Mouse (Mus musculus) testis, postnatal 14 days (tissue): Measurements from ENCODE around the gene Tlr4.

ENCODE experiments used
- DNase-seq: peaks from one replicate; pipeline ENCODE4 v3.0.0; 2021; ENCODE audit warnings: low spot score

The Tlr4 gene

DNA sequence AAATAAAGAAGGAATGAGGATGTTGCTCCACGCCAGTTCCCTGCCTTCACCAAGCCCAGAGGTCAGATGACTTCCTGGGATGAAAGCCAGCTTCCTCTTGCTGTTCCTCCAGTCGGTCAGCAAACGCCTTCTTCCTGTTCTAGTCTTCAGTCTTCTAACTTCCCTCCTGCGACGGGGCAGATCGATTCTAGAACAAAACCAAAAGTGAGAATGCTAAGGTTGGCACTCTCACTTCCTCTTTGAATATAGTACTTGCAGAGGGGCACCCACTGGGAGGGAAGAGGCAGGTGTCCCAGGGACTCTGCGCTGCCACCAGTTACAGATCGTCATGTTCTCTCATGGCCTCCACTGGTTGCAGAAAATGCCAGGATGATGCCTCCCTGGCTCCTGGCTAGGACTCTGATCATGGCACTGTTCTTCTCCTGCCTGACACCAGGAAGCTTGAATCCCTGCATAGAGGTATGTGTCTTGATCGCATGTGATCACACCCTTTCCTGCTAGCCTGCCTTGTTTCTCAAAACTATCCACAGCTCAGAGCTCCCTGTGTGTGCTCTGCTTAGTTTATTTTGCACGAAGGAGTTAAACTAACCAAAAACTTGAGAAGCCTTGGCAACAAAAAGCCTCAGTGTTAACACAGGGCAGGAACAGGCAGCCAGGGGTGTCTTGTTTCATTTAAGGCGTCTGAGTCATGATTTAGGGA, at the start of gene Tlr4:
Tlr4 (plus strand) TSS at position 122 of the 700 bp plus-strand sequence.
- DNase-seq = peak; percentile 36

DNA sequence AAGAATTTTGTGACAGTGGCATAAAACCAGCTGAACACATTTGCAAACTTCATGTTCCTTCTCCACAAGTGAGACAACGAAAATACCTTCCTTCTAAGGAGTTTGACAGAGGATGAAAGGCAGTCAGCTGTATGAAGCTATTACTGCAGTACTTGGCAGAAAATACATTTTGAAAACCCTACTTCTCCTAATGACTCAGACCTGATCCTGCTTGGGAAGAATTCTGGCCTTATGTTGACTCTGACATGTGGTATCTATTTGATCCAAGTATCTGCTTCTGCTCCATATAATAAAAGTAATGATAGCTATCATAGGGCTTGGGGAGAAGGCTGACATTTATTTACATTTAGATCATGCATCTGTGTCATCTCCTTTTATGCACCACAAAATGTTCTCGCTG, 33.1 kb upstream of the Tlr4 start:
- no peak for DNase-seq

DNA sequence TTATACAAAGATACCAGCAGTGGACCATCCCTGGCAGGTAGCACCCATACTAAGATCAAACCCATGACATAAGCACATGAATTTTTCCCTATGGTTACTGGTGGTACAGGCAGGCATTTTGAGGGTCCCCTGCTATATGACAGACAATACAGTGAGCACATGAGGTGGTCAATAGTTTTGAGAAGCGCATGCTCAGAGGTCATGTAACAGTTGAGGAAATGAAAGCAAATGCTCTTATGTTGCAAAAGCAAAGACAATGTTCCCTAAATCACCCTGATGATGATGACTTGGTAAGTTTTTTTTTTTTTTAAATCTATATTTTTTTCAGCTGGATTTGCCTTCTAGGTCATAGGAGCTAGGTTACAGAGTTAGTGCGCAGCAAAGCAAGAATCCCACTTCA, 30.7 kb upstream of the Tlr4 start:
- DNase-seq = no peak

DNA sequence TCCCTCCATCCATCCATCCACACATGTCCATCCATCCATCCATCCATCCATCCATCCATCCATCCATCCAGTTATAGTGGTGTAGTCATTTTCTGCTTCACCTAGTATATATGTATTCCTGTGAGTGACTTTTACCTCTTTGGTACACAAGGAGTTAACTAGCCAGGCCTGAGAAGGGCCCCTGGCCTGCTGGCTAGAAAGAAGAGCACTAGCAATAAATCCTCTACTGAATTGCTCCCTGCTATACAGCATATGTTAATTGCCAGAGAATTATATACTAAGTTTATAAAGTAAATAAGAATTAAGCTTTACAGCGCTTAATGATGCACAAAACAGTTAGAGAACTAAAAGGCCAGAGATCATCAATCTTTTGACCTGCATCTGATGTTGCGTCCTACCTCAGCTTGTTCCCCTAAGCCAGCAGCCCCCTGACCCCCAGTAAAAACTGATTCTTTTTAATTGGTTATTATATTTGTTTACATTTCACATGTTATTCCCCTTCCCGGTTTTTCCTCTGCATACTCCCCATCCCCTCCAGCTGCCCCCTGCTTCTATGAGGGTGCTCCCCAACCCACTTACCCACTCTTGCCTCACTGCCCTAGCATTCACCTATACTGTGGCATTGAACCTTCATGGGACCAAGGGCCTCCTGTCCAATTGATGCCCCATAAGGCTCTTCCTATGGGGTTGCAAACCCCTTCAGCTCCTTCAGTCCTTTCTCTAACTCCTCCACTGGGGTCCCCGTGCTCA, 22.7 kb upstream of the Tlr4 start:
- DNase-seq = no peak

DNA sequence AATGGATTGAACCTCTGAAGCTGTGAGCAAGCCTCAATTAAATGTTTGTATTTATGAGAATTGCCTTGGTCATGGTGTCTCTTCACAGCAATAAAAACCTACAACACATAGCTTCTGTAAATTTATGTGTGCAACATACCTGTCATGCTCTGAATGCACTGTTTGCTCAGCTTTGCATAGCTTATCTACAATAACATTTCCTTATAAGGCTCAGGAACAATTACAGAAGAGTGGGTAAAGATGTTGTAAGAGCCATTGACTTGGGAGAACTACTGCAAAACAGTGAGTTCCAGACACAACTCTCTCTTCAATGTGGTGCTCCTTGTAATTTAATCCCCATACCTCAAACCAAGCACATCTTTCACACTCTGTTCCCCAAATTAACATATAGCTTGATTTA, 21.6 kb upstream of the Tlr4 start:
- DNase-seq = no peak

DNA sequence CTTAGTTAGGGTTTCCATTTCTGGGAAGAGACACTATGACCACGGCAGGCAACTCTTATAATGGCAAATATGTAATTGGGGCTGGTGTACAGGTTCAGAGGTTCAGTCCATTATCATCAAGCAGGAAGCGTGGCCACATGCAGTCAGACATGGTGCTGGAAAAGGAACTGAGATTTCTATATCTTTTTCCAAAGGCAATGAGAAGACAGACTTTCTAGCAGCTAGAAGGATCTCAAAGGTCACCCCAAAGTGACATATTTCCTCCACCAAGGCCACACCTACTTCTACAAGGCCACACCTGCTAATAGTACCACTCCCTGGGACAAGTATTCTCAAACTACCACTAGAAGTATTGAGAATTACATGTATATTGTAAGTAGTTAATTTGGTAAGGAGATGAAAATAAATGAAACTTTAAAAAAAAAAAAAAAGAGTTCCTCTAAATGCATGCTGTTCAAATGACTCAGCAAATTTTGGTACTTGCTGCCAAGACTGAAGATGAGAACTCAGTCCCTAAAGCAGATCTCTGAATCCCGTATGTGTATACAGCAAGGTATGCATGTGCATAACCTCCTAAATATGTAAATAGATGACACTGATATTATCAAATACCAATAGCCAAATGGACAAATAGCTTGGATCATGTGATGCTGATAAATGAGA, 10.9 kb upstream of the Tlr4 start:
- DNase-seq = no peak

DNA sequence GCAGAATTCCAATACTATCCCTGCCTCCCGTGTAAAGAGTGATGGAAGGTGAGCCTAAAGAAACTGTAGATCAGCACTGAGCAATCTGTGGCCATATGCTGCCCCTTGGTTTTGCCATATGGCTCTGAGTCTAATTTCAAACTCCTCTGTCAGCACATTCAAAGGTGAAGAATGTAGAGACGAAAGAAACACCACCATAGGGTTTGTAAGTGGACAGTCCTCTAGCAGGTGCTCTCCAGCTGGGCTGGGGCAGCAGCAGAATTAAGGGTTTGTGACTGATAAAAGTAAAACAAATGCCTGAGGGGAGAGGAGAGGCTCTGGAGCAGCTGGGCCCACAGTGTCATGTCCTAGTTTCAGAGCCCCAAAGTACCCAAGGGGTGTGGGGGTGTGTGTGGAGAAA, 6.2 kb upstream of the Tlr4 start:
- DNase-seq = no peak

DNA sequence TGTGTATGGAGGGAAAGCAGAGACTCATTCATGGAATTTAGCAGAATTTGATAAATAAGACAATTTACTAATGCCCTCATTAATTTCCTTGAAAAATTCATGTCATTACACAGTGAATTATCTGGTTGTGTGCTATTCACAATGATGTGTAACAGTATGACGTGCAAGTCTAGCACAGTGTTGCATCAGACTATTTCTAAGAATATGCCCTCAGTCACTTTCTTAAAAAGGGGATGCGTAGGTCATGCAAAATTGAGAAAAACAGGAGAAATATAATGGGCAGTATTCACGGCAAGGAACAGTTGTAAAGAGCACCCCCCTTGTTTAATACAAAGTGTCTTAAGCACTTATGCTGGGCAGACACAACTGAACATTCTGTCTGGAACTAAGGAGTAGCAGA, 5.6 kb upstream of the Tlr4 start:
- DNase-seq = no peak

DNA sequence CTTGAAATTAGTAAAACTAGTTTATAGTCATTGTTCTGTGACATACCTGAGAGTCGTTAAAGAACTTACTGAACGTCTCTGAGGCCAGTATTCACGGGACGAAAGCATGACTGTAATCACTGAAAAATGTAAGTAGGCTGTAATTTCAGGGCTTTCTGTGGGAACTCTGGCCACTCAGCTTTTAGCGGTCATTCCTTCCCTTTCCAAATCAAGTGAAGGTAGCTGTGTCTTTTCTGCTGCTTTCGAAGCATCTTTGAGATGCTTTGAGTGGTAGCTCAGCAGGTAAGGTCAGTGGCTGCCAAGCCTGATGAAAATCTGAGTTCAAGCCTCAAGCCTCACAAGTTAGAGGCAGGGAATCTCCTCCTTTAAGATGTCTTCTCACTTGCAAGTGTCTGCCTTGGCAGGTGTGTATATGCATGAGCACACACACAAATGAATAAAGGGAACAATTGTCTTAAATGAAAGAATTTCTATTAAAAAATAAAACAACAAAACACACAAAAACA, 832 bp downstream of the Tlr4 start:
- DNase-seq = no peak

DNA sequence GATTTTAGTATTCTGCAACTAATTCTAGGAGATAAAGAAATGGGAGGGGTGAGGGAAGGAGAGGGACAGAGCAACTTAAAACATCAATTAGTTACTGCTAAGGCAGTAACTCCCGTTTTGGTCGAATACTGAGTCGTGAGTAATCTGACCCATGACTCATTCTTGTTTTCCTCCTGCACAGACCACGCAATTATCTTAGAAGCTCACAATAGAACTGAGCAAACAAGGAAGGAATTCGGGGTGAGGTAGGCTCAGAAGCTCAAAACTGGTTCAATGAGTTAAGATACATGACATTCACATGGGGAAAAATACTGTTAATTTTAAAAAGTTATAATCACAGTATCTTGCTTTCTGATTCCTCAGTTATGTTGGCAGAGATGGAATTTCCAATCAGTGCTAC, 1.3 kb downstream of the Tlr4 start:
- DNase-seq = no peak

DNA sequence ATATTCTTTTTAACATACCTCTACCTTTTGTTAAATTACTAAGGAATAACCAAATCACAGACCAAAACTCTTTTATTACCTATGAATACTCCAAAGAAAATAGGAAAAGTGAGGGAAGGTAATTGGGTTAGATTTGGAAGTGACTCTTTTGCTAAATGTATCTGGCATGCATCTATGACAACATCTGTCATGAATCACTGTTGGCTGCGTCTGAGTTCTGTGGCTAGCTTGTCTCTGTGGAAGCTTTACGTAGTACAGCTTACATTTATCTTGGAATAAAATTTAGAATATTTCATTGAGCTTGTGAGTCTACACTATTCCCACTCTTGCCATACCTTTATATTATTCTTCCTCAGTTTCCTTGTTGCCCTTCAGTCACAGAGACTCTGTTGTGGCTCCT, 10.7 kb downstream of the Tlr4 start:
- no peak for DNase-seq

DNA sequence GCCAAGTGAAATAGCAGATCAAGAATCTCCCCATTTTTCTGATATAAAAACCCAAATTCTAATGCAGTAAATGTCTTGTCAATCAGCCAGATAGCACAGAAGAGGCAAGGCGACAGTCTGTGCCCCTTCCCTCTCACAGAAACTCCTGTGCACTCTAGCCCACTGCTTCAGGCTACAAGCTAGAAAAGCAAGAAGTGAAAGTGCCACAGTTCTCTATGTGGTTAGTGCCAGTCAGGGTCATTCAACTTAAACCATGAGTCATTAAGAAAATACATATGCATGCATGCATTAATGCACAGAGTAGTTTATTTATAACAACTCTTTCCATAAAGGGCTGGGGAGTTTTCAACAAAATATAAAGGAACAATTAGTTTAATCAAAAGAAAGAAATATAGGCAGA, 15.9 kb downstream of the Tlr4 start:
- no peak for DNase-seq

DNA sequence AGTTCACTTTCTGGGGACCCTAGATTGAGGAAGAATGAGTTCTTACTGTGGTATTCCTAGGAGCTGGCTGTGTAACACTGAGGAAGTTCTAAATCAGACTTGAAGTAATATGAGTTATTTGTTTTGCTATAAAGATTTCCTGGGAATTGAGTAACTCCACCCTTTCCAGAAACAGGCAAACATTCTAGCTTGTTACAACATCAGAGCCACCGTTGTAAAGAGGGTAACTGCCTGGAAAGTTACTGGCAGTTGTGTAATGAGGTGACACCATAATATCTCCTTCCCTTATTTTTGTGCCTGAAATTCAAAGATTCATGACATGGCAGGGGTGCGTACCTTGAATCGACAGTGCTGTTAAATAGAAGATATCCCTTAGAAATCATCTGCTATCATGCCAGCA, 24.6 kb downstream of the Tlr4 start:
- DNase-seq = no peak

DNA sequence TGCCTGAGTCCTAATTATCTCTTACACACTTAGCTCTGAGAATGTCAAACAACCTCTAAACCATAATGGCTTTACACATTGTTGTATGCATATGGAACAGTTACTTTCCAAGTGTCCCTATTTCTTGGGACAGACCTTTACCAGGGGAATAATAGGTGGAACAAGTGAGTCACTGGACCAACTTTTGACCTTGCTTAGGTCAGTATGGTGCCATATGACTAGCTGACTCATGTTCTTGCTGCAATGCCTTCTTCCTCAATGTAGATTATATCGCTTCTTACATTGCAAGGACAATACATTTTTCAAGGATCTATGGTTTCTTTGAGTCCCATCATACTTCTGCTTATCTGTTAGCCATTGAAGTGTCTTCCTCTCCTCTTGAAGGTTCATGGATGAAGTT, 29.6 kb downstream of the Tlr4 start:
- no peak for DNase-seq

DNA sequence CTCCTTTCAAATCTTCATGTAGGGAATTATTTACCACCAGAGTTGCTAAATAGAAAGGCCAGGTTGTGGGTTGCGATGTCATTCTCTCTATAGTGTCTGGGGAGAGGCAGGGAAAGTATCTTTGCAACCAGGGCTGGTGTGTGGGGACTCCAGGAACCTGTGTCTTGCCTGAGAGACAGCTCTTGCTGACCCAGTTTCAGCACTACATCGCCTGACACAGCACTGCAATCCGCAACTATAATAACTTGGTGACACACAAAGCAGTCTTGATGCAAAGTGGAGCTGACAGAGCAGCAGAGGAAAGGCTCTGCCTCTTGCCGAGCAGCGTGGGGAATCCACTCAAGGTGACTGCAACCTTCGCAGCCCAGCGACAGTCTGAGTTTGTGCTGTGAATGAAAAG, 42.5 kb downstream of the Tlr4 start:
- DNase-seq = no peak

DNA sequence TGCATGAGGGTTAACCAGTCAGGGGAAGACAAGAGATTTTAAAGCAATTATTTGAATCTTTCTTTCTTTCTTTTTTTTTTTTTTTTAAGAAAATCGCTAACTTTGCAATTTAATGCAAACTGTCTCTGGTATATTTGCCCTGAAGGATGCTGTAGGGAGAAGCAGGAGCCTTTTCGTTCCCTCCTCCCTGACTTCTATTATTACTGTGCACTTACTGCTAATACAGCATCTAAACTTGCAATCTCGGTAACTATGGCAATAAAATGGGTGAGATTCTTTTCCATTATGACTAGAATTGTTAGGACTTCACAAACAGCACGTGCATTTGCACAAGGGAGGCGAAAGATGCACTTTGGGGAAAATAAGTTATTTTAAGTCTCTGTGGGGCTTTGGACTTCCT, 44.6 kb downstream of the Tlr4 start:
- no peak for DNase-seq

DNA sequence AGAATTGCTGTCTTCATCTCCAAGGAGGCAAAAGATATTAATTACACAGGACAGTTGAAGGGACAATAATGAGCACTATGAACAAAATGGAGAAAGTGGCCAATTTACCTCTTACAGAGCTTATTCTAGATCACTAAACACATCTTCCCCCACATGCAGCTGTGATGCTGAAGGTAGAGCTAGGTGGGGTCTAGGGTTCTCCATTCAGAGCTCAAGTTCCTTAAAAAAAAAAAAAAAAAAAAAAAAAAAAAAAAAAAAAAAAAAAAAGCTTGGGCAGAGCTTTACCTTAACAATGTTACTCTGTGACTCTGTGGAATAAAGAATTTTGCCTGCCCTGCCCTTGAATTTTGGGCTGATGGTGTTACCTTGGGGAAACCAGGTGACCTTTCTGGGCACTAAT, 46.0 kb downstream of the Tlr4 start:
- no peak for DNase-seq

DNA sequence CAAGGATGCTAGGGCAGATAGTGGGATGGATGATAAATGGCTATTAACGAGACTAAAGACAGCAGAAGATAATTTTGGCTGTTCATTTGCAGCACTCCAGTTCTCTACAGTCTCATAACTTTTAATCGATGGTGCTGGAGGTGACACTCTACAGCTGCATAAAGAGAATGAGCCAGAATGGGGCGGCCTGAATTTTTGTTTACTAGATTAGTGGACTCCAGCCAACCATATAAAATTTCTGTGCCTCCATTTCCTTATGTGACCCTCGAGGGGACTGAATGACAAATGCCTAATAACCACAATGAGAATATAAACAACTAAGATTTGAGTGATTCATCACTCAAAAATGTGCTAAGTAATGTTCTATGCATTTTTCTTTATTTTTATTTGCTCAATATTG, 48.4 kb downstream of the Tlr4 start:
- no peak for DNase-seq

DNA sequence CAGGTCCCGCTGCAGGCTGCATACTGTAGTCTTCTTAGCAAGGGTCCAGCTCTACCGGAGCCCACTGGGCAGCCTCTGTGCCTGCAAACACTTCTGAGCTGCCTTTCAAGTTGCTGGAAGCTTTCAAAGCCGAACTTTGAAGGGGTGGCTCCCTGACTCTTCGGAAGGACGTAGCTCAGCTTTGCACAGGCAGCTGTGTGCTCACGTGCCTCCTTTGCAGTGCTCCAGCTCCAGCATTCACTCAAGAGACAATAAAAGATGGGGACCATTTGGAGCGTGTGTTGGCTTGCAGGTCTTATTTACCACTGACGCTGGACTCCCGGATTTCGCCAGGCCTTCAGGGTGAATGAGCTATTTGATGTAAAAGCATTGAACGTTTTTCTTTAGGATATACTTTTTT, 50.2 kb downstream of the Tlr4 start:
- DNase-seq = no peak

DNA sequence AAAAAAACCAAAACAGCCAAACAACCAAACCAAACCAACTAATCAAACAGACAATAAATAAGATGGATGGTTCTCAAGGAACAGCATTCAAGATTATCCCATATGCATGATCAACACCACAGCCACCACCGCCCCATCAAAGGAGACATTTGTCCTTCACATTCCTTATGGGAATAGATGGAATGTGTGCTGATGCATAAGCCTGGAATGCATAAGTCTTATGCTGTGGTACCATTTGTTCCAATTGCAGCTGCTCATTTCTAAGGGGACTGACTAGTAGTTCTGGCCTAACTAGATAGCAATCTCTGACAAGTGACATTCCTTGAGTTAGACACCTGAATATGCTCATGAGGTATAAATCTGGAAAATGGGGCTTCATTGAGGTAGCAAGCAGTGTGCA, 54.1 kb downstream of the Tlr4 start:
- DNase-seq = no peak

DNA sequence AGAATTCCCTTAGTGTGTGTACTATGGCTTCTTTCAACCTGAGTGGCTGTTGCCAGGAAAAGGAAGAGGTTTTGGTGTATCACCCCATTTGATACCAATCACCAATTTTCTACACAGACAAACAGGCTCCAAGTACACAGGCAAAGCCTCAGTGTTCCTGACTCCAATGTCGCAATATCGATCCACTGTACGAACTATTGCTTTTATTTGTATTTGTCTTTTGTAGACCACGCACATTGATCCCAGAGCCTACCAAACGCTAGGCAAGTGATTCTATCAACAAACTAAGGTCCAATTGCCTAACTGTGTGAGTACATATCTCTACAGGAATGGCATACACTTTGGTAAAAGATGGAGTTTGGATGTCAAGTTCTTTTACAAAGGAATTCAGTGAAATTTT, 55.9 kb downstream of the Tlr4 start:
- no peak for DNase-seq

DNA sequence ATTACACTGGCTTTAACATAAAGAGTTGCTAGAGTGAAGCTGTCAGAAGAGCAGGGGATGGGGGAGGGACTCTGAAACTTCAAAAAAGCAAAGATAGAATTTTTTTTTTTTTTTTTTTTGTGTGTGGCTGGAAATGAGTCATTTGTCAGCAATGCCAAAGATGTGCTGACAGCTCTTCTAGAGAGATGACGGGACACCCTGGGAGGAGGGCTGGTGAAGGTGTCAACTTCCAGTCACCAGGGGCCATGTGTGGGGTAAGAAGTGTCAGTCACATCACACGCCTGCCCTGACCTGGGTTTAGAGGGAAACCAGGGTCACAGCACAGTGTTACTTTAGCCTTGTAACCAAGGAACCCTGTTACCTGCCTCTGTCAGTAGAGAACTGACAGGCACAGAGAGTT, 67.2 kb downstream of the Tlr4 start:
- no peak for DNase-seq

DNA sequence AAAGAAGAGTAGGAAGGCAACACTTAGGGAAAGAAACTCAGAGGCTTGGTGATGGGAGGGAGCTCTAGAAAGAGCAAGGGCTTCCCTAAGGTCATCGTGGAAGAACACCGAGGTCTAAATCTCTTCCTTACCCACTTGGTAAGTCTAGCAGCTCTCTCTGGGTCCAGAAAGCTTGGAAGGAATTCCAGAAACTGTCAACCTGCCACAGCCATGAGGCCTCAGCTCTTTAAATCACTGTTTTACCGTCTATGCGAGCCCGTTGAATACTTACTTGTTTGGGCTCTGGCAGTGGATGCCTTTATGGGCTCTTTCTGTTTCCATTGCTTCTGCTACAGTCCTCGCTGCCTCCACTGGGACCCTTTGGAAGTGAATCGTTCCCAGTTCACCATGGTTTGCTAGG, 67.6 kb downstream of the Tlr4 start:
- DNase-seq = no peak
